Mouse (Mus musculus) embryo, embryonic 10 days (tissue): ENCODE data around the gene Gm20831.
"Not testable (repeated sequence)": the region's sequence is repeated elsewhere in the genome, so short reads cannot be mapped to it uniquely, and the experiment has no call there.

Experiments used
- DNase-seq: peaks from one replicate; pipeline ENCODE4 v3.0.0-alpha.2; 2015; ENCODE audit warnings: low spot score

The Gm20831 gene

DNA sequence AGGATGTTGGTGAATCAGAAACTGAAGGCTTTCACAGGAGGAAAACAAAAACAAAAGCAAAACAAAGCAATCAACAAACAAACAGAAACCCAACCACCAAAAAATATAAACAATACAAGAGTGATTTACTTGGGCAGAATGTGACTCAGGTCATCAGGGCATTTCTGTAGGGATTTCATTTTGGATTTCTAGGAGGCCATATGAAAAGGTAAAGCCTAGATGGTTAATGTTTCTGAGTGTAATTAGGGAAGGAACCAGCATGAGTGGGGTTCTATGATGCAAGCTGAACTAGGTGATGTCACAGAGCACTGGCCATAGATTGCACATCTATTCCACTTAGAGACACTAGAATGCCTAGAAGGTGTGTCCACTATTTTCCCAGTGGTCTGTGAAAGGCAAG, at the start of gene Gm20831, which contains the start of gene Gm20772:
Gene Gm20831, plus strand, starts transcription at position 301 of the 400 bp plus-strand sequence.
Gene Gm20772, plus strand, starts transcription at position 301 of the 400 bp plus-strand sequence.
- not testable (repeated sequence) for DNase-seq

DNA sequence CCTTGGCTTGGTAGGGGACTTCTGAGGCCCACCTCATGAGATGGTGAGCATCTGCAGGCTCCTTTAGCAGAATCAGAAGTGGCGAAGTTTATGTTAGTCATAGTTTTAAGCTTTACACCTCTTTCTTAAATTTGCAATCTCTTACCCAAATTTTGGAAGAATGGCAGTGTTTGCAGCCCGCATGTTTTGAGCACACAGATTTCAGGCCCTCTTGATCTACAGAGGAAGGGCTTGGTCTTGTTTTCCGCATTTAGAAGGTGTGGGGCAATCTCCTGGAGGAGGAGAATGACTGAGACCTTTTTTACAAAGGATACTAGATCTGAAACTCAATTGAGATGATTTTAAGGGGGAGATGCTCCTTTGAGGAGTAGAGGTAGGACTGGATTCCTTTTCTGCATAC, 28.4 kb upstream of the Gm20831 start, which contains the start of gene Gm21904:
Gene Gm21904, minus strand, starts transcription at position 101 of the 400 bp plus-strand sequence.
- not testable (repeated sequence) for DNase-seq

DNA sequence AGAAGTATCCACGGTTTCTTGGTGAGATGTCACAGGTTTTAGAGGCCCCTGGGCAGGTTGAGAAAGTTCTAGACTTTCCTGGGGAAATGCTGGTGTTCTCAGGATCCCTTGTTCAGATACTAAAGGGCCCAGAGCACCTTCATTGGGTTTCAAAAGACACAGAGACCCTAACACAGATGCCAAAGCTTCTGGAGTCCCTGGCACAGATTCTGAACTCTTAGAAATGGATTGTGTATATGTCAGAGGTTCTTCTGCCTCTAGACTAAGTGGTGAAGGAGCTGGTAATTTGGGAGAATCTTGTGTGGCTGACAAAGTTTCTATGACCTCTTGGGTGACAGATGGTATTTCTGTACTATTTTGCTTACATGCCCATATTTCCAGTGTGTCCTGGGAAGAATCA, 62.7 kb downstream of the Gm20831 start, which contains the start of gene Srsy:
Gene Srsy, minus strand, starts transcription at position 101 of the 400 bp plus-strand sequence.
- DNase-seq: not testable (repeated sequence)
